Mouse (Mus musculus) limb, embryonic 12.5 days (tissue): ENCODE data around the gene 5730409E04Rik. TPM values are rescaled to one million over a fixed set of nuclear protein-coding genes. Genes with fewer than 3 reads are reported as not detected.

ENCODE experiments used
- ATAC-seq: fragments of 200-750 bp; cut with Nextera tagmentation; 2 replicates; pipeline ENCODE4 v1.8.0; 2017; ENCODE audit warnings: low read depth, moderate TSS enrichment; ENCODE audit not compliant: insufficient number of reproducible peaks, insufficient read depth, low FRiP score, low TSS enrichment
- H3K27ac ChIP-seq: fragments of 300-500 bp; sonication (generic); 2 replicates; pipeline ENCODE4 v1.5.1; 2016; ENCODE audit warnings: mild to moderate bottlenecking, moderate library complexity
- H3K27me3 ChIP-seq: fragments of 300-500 bp; sonication (generic); 2 replicates; pipeline ENCODE4 v1.6.1; 2016; ENCODE audit warnings: mild to moderate bottlenecking, moderate library complexity
- H3K36me3 ChIP-seq: fragments of 300-500 bp; sonication (generic); 2 replicates; pipeline ENCODE4 v1.6.1; 2016; ENCODE audit warnings: mild to moderate bottlenecking, moderate library complexity
- H3K4me1 ChIP-seq: fragments of 300-500 bp; sonication (generic); replicated peaks from 2 replicates; pipeline ENCODE4 v1.6.1; 2016
- H3K4me2 ChIP-seq: fragments of 300-500 bp; sonication (generic); 2 replicates; pipeline ENCODE4 v1.6.1; 2016; ENCODE audit warnings: mild to moderate bottlenecking, moderate library complexity
- H3K4me3 ChIP-seq: fragments of 300-500 bp; sonication (generic); replicated peaks from 2 replicates; pipeline ENCODE4 v1.5.1; 2016; ENCODE audit warnings: mild to moderate bottlenecking
- H3K9ac ChIP-seq: fragments of 300-500 bp; sonication (generic); replicated peaks from 2 replicates; pipeline ENCODE4 v1.6.1; 2016; ENCODE audit warnings: mild to moderate bottlenecking, moderate library complexity
- H3K9me3 ChIP-seq: fragments of 300-500 bp; sonication (generic); 2 replicates; pipeline ENCODE4 v1.6.1; 2016; ENCODE audit warnings: mild to moderate bottlenecking, moderate library complexity
- WGBS: fragments of 180-500 bp; shearing (Covaris S2); methylation state at CpG from one replicate; pipeline ENCODE4 v1.1.7; 2016; 5-methylcytosine and 5-hydroxymethylcytosine counted together
- polyA plus RNA-seq: library from polyadenylated mRNA; unstranded; fragments of >200 nt; fragmentation: Nextera tagmentation; extraction: Ambion mirVana; gene quantifications from 2 replicates; pipeline ENCODE4 v1.2.1, GENCODE M21; 2016

5730409E04Rik gene
- polyA plus RNA-seq, 1 experiment from 2014 or later: 2.5 TPM

DNA sequence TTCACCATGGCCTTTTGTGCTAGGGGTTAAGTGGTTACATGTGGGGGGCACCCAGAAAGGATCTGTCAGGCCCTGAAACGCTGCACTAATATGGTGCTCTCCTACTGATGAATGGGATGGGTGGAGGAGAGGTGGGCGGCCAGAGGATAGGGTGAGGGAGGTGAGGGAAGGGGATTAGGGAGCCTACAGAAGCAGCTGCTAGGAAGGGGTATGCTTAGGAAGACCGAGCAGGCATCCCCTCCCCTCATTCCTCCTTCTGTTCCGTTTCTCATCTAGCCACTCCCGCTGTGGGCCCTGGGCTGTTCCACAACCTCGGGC lies 7.2 kb upstream of the 5730409E04Rik start:
- peak; percentile 65 for ATAC-seq
- Histone ChIP-seq H3K4me1 (peaks cover 10% of the 10 kb centered on the region), H3K9me3 (no peaks in the 10 kb centered on the region), H3K36me3 (no peaks in the 10 kb centered on the region), H3K27me3 (no peaks in the 10 kb centered on the region), H3K4me3 (peak overlapping the region; percentile 21), H3K9ac (no peak overlapping the region; the same call in 1 of the 2 replicates), H3K27ac (peak overlapping the region; percentile 20), H3K4me2 (peak overlapping the region; percentile 53)
- WGBS: 6% methylated on average over 6 of the region's 6 CpGs

DNA sequence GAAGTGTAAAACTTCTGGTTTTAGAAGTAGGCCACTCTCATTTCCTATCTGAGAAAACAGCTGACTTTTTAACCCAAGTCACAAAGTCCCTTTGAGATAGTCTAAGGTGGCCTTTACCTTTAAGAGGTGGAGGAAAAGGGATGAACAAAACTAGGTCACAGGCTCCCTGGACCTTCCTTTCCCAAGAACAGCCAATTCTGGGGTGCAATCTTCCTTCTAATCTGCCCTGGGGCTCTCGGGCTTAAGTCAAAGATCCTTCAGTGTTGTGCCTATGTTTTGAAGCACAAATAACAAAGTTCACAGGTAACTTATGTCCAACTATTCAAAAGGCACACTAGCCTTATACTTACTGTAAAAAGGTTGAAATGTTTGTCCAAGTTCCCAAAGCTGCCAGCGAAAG lies 5.5 kb upstream of the 5730409E04Rik start:
- Histone ChIP-seq H3K4me3 (no peak overlapping the region), H3K4me1 (peaks cover 10% of the 10 kb centered on the region), H3K27ac (no peak overlapping the region), H3K27me3 (no peaks in the 10 kb centered on the region), H3K9me3 (no peaks in the 10 kb centered on the region), H3K9ac (no peak overlapping the region), H3K4me2 (no peak overlapping the region), H3K36me3 (no peaks in the 10 kb centered on the region)
- 85% methylated on average over 2 of the region's 2 CpGs for WGBS
- ATAC-seq: no peak

DNA sequence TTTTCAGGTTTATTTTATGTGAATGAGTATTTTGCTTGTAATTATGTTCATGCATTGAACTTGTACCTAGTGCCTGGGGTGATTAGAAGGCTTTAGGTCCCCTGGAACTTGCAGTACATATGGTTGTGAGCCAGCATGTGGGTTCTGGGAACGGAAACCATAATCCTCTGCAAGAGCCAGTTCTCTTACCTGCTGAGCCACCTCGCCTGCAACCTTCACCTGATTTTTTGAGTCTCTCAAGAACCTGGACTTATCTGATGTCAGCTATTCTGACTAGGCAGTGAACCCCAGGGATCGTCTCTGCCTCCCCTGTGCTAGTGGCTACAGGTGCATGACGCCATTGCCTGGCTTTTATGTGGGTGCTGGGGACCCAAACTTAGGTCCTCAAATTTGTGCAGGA lies 3.9 kb upstream of the 5730409E04Rik start:
- Histone ChIP-seq H3K9me3 (no peaks in the 10 kb centered on the region), H3K9ac (no peak overlapping the region), H3K4me2 (no peak overlapping the region), H3K27me3 (no peaks in the 10 kb centered on the region), H3K4me3 (no peak overlapping the region), H3K36me3 (no peaks in the 10 kb centered on the region), H3K4me1 (peaks cover 10% of the 10 kb centered on the region), H3K27ac (no peak overlapping the region)
- no peak for ATAC-seq
- WGBS: 84% methylated on average over 4 of the region's 4 CpGs

DNA sequence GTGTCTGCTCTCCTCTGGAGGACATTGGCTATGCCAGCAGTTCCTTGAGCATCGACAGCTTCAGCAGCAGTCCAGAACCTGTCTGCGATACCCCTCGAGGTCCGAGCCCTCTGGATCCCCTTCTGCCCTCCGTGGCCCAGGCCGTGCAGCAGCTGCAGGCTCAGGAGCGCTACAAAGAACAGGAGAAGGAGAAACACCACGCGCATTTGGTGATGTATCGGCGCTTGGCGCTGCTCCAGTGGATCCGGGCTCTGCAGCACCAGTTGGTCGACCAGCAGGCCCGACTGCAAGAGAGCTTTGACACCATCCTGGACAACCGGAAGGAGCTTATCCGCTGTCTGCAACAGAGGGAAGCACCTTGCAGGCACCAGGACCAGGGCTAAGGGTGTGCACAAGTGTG lies 2.4 kb downstream of the 5730409E04Rik start:
- Histone ChIP-seq H3K27me3 (no peaks in the 10 kb centered on the region), H3K27ac (no peak overlapping the region), H3K9me3 (no peaks in the 10 kb centered on the region), H3K4me3 (no peak overlapping the region), H3K4me1 (no peaks in the 10 kb centered on the region), H3K36me3 (peaks cover 22% of the 10 kb centered on the region), H3K4me2 (no peak overlapping the region), H3K9ac (no peak overlapping the region)
- WGBS: 90% methylated on average over 17 of the region's 17 CpGs
- no peak for ATAC-seq

DNA sequence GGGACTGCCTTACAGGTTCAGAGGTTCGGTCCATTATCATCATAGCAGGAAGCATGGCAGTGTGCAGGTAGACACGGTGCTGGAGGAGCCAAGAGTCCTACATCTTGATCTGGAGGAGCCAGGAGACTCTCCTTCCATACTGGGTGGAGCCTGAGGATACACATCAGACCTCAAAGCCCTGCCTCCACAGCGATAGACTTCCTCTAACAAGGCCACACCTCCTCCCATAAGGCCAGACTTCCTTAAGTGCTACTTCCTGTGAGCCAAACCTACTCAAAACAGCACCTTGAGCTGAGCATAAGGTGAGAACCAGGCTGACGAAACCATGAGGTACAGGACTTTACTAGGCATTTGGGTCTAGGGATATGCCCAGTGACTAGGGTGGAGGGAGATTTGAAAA lies 6.7 kb downstream of the 5730409E04Rik start:
- Histone ChIP-seq H3K4me3 (no peak overlapping the region), H3K36me3 (peaks cover 22% of the 10 kb centered on the region), H3K4me1 (peaks cover 14% of the 10 kb centered on the region), H3K9me3 (no peaks in the 10 kb centered on the region), H3K4me2 (no peak overlapping the region), H3K9ac (no peak overlapping the region), H3K27me3 (0 out of 2 replicates have a peak, but pooled peaks cover 8% of the 10 kb centered on the region), H3K27ac (no peak overlapping the region)
- ATAC-seq: no peak
- 89% methylated on average over 4 of the region's 4 CpGs for WGBS

DNA sequence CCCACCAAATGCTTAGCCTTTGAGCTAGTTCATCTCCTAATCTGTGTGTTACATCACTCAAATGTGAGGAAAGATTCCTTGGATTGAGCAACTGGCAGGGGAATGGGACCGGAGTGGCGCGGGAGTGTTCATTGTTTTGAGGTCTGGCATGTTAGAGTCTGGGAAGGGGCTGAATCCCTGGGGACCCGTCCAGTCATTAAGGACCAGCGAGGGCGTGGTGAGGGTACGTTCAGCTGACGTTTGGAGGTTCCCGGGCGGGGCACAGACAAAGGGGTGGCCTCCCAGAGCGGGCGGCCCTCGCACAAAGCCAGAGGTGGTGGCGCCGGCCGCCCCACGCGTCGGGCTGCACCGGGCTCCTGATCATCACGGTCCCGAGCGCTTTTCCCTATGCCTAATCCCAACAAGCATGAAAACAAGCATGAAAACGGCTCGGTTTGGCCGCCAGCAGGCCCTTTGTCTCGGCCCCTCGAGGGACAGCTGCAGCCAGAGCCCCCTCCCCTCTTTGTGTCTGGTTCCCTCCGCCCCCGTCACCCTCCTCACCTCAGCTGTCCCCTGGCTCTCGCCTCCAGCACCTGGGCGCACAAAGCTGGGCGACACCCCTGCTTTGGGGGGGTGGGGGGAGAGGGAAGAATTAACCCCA lies 10.2 kb downstream of the 5730409E04Rik start:
- WGBS: 2% methylated on average over 33 of the region's 33 CpGs
- ATAC-seq: peak; percentile 53
- H3K27ac ChIP-seq: peak overlapping the region; percentile 74
- H3K4me1 ChIP-seq: peaks cover 14% of the 10 kb centered on the region
- peak overlapping the region; percentile 76 for H3K4me2 ChIP-seq
- no peaks in the 10 kb centered on the region for H3K36me3 ChIP-seq
- no peaks in the 10 kb centered on the region for H3K9me3 ChIP-seq
- H3K9ac ChIP-seq: peak overlapping the region; percentile 61
- peak overlapping the region; percentile 40 for H3K4me3 ChIP-seq
- H3K27me3 ChIP-seq: 0 out of 2 replicates have a peak, but pooled peaks cover 8% of the 10 kb centered on the region

DNA sequence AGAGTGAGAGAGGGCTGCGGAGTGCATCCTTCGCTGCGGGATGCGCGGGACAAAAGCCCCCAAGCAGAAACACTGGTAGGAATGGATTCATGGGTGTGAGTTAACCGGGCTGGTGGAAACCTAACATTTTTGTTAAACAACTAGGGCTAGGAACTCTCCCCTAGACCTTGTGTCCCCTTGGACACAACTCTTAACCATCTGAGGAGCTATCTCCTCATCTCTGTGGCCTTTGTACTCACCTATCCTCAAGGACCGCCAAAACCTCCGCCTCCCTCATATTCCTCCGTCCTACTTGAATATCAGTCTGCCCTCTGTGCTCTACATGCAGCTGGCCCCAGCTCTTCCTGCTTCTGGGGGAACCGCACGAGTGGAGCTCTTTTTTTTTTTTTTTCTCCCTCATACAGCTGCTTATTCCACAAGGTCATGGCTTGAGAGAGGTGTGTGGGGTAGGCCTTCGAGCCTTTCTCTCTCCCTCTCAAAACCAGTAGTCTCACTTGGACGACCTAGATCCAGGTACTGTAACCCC lies 10.8 kb downstream of the 5730409E04Rik start:
- peak overlapping the region; percentile 61 for H3K9ac ChIP-seq
- peak overlapping the region; percentile 74 for H3K27ac ChIP-seq
- no peaks in the 10 kb centered on the region for H3K9me3 ChIP-seq
- H3K4me3 ChIP-seq: peak overlapping the region; percentile 40
- 26% methylated on average over 13 of the region's 13 CpGs for WGBS
- H3K27me3 ChIP-seq: 0 out of 2 replicates have a peak, but pooled peaks cover 8% of the 10 kb centered on the region
- H3K36me3 ChIP-seq: no peaks in the 10 kb centered on the region
- peak overlapping the region; percentile 76 for H3K4me2 ChIP-seq
- peaks cover 14% of the 10 kb centered on the region for H3K4me1 ChIP-seq
- no peak for ATAC-seq

DNA sequence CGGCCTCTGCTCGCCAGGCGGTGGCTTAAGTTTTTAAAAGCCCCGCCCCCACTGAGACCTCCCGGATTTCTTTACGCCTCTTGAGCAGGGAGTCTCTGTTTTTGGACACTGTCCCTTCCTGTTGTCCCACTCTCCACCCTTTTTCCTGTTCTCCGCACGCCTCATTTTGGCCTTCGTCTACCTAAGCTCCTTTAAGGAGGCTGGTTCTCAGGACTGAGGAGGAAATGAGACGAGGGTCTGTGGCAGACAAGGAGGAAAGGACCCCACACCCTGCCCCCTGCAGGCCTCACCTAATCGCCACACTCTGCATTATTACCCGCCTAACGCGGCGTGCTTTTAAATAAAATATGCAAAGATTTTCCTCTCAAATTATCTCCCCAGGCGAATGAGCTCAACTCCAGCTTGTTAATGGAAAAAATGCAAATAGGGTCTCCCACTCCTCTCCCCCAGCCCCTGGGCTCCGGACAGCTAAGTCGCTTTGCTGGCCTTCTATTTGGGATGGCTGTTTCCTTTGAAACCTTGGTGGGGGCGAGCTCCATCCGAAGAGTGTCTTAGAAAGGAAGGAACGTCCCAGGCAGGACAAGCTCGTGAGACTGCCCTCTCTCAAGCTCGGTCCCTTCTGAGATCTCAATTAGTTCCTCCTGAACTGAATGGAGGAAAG lies 17.5 kb downstream of the 5730409E04Rik start:
- Histone ChIP-seq H3K9ac (peak overlapping the region; percentile 38; the same call in 1 of the 2 replicates), H3K4me3 (0 out of 2 replicates have a peak overlapping the region, but pooled peaks have one; percentile 18), H3K27ac (no peak overlapping the region), H3K36me3 (no peaks in the 10 kb centered on the region), H3K27me3 (no peaks in the 10 kb centered on the region), H3K4me2 (peak overlapping the region; percentile 49), H3K9me3 (no peaks in the 10 kb centered on the region), H3K4me1 (peaks cover 11% of the 10 kb centered on the region)
- ATAC-seq: no peak
- 4% methylated on average over 23 of the region's 23 CpGs for WGBS

DNA sequence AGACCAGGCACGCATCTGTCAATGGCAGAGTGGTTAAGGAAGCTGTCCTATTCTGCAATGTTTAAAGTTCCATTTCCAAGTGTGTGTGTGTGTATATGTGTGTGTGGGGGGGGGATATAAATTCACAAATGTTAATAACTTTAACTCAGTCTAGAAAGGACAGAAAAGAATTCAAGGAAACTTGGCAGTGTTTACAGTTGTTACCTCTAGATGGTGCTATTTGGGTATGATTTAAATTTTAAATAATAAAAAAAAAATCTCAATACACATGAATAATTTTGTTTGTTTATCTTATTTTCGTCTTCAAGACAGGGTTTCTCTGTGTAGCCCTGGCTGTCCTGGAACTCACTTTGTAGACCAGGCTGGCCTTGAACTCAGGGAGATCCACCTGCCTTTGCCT lies 22.3 kb downstream of the 5730409E04Rik start:
- Histone ChIP-seq H3K36me3 (no peaks in the 10 kb centered on the region), H3K27ac (no peak overlapping the region), H3K4me1 (peaks cover 11% of the 10 kb centered on the region), H3K4me2 (no peak overlapping the region), H3K9ac (no peak overlapping the region), H3K9me3 (no peaks in the 10 kb centered on the region), H3K27me3 (peaks cover 21% of the 10 kb centered on the region), H3K4me3 (no peak overlapping the region)
- WGBS: 48% methylated on average over 2 of the region's 2 CpGs
- ATAC-seq: no peak

DNA sequence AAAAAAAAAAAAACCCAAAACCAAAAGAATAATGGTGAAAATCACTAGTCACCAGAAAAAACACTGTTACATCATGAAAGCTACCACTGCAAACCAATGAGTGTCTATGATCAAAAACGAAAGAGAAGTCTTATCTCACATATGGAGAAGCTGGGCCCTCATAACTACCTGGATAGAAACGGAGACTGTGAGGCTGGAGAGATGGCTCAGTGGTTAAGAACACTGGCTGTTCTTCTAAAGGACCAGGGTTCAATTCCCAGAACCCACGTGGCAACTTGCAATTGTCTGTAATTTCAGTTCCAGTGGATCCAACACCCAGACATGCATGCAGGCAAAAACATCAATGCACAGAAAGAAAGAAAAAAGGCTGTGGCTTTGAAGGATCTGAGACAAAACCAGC lies 23.1 kb downstream of the 5730409E04Rik start:
- no peak overlapping the region for H3K9ac ChIP-seq
- peaks cover 27% of the 10 kb centered on the region for H3K27me3 ChIP-seq
- no peak overlapping the region for H3K27ac ChIP-seq
- peaks cover 4% of the 10 kb centered on the region; the same call in 1 of the 2 replicates for H3K4me1 ChIP-seq
- ATAC-seq: no peak
- no peak overlapping the region for H3K4me2 ChIP-seq
- 61% methylated on average over 3 of the region's 3 CpGs for WGBS
- H3K4me3 ChIP-seq: no peak overlapping the region
- H3K36me3 ChIP-seq: no peaks in the 10 kb centered on the region
- H3K9me3 ChIP-seq: no peaks in the 10 kb centered on the region

DNA sequence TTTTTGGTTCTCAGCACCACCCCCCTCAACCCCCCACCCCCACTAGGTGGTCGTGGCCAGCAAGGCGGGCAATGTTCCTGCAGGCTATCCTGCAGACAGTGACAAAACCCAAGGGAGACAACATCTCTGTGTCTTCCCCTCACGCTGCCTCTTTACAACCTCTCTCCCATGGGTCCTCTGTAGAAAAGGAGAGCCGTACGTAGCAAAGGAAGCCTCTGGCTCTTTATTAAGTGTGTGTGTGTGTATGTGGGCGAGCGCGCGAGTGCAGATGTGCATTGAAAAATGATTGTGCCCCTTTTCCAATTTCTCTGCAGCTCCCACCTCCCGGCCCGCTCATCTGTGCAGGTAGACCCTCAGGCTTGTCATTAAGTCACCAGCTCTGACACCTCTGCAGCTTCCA lies 26.7 kb downstream of the 5730409E04Rik start:
- Histone ChIP-seq H3K4me3 (no peak overlapping the region), H3K4me2 (no peak overlapping the region), H3K27ac (no peak overlapping the region), H3K27me3 (peaks cover 38% of the 10 kb centered on the region), H3K36me3 (no peaks in the 10 kb centered on the region), H3K4me1 (0 out of 2 replicates have a peak, but pooled peaks cover 3% of the 10 kb centered on the region), H3K9ac (no peak overlapping the region), H3K9me3 (no peaks in the 10 kb centered on the region)
- 22% methylated on average over 11 of the region's 11 CpGs for WGBS
- ATAC-seq: no peak
